ENCODE assay signal across 8 mouse cellular contexts in the genomic region with DNA sequence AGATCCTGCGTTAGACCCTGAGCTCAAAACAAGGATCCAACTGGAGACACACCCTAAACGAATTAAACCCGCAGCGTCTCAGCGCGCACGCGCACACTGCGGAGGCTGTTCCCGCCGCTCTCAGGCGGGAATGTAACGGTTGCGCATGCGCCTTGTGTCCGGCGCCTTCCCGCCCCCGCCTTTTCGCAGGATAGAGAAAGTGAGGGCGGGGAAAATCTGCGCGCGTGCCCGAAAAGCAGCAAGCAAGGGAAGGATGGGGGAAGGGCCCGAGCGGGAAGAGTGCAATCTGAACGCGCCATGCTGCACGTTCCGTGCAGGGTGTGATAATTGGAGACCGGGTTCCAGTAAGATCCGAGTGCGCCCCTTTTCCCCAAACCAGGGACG. TPM values are rescaled to one million over a fixed set of nuclear protein-coding genes. Genes with fewer than 3 reads are reported as not detected.
DNase-seq lines count a peak whose midpoint lies in the region; ATAC-seq and TF ChIP-seq lines count a peak whose summit lies in the region.

No protein-coding gene starts in this region.

- peak overlapping the region; percentile 99 for H3K27ac ChIP-seq in embryonic facial prominence, embryonic 12.5 days
- peak overlapping the region; percentile 94 for H3K27ac ChIP-seq in kidney, adult 2 months (ENCODE audit: insufficient read depth, low read depth, low read length)
- H3K27ac ChIP-seq in limb, embryonic 11.5 days (replicated peaks; ENCODE audit: low read depth, low read length), result peak overlapping the region; percentile 92
- H3K27ac ChIP-seq in midbrain, embryonic 13.5 days, result peak overlapping the region; percentile 99
- H3K27ac ChIP-seq in small intestine, adult 2 months (ENCODE audit: insufficient read depth, low read depth, low read length), result peak overlapping the region; percentile 83

- peak overlapping the region; percentile 94 for H3K4me2 ChIP-seq in embryonic facial prominence, embryonic 12.5 days (replicated peaks)
- peak overlapping the region; percentile 89 for H3K4me2 ChIP-seq in limb, embryonic 11.5 days (ENCODE audit: low read depth, severe bottlenecking)
- H3K4me2 ChIP-seq in midbrain, embryonic 13.5 days (replicated peaks), result peak overlapping the region; percentile 99

- peak overlapping the region; percentile 92 for H3K9ac ChIP-seq in embryonic facial prominence, embryonic 12.5 days
- H3K9ac ChIP-seq in limb, embryonic 11.5 days (ENCODE audit: low read length), result peak overlapping the region; percentile 96
- H3K9ac ChIP-seq in midbrain, embryonic 13.5 days (replicated peaks), result peak overlapping the region; percentile 92

- H3K36me3 ChIP-seq in embryonic facial prominence, embryonic 12.5 days, result peaks cover 9% of the 10 kb centered on the region
- H3K36me3 ChIP-seq in kidney, adult 2 months (ENCODE audit: control insufficient read depth, insufficient read depth, low read length), result no peaks in the 10 kb centered on the region; the same call in 1 of the 2 replicates
- H3K36me3 ChIP-seq in limb, embryonic 11.5 days (ENCODE audit: control insufficient read depth, insufficient read depth, low read length), result peaks cover 4% of the 10 kb centered on the region; the same call in 1 of the 2 replicates
- peaks cover 8% of the 10 kb centered on the region for H3K36me3 ChIP-seq in midbrain, embryonic 13.5 days
- peaks cover 5% of the 10 kb centered on the region; the same call in 1 of the 2 replicates for H3K36me3 ChIP-seq in small intestine, adult 2 months (ENCODE audit: control insufficient read depth, insufficient read depth, low read length)

- no peak for TF ChIP-seq CTCF in kidney, adult 2 months (conservative IDR thresholded peaks at IDR 0.05; ENCODE audit: insufficient read depth, insufficient read length, low read depth, low read length)
- no peak for TF ChIP-seq CTCF in small intestine, adult 2 months (IDR thresholded peaks at IDR 0.05; ENCODE audit: extremely low read depth, insufficient read length, insufficient replicate concordance, low read depth, low read length)

- TF ChIP-seq POLR2A in kidney, adult 2 months (IDR thresholded peaks at IDR 0.05; ENCODE audit: low read depth, low read length), result no peak
- no peak for TF ChIP-seq POLR2A in small intestine, adult 2 months (IDR thresholded peaks at IDR 0.05; ENCODE audit: low read depth, low read length)

- DNase-seq in 3T3-L1 (ENCODE audit: low read depth, low spot score), result peak; percentile 98
- peak; percentile 96 to 98 for DNase-seq in adrenal gland, postnatal 36 days
- DNase-seq in heart, adult 18-20 months, result peak; percentile 96 to 97
- DNase-seq in kidney, adult 2 months, result peak; percentile 98
- DNase-seq in limb, embryonic 11.5 days (ENCODE audit: low spot score), result peak; percentile 99

- peaks cover 9% of the 10 kb centered on the region for H3K4me1 ChIP-seq in embryonic facial prominence, embryonic 12.5 days
- H3K4me1 ChIP-seq in kidney, adult 2 months (ENCODE audit: control insufficient read depth, insufficient read depth, low read length), result peaks cover 7% of the 10 kb centered on the region; the same call in 1 of the 2 replicates
- H3K4me1 ChIP-seq in limb, embryonic 11.5 days (ENCODE audit: control insufficient read depth, insufficient read depth, low read length), result peaks cover 10% of the 10 kb centered on the region
- peaks cover 32% of the 10 kb centered on the region for H3K4me1 ChIP-seq in midbrain, embryonic 13.5 days (replicated peaks)
- peaks cover 2% of the 10 kb centered on the region; the same call in 1 of the 2 replicates for H3K4me1 ChIP-seq in small intestine, adult 2 months (ENCODE audit: control insufficient read depth, insufficient read depth, insufficient read length, low read length)

- WGBS in embryonic facial prominence, embryonic 12.5 days, result under 1% methylated on average over 35 of the region's 35 CpGs
- under 1% methylated on average over 35 of the region's 35 CpGs for WGBS in kidney, adult 2 months
- WGBS in limb, embryonic 11.5 days, result under 1% methylated on average over 35 of the region's 35 CpGs
- under 1% methylated on average over 35 of the region's 35 CpGs for WGBS in midbrain, embryonic 13.5 days
- WGBS in small intestine, adult 2 months, result under 1% methylated on average over 34 of the region's 35 CpGs

- no peaks in the 10 kb centered on the region for H3K9me3 ChIP-seq in embryonic facial prominence, embryonic 12.5 days
- no peaks in the 10 kb centered on the region for H3K9me3 ChIP-seq in limb, embryonic 11.5 days (ENCODE audit: control insufficient read depth, low read length)
- H3K9me3 ChIP-seq in midbrain, embryonic 13.5 days, result no peaks in the 10 kb centered on the region

- peak overlapping the region; percentile 79 for H3K4me3 ChIP-seq in embryonic facial prominence, embryonic 12.5 days
- peak overlapping the region; percentile 86 for H3K4me3 ChIP-seq in kidney, adult 2 months (ENCODE audit: insufficient read depth, low read depth, low read length)
- H3K4me3 ChIP-seq in limb, embryonic 11.5 days (ENCODE audit: low read depth, low read length), result peak overlapping the region; percentile 82
- peak overlapping the region; percentile 78 for H3K4me3 ChIP-seq in midbrain, embryonic 13.5 days (replicated peaks)
- peak overlapping the region; percentile 72 for H3K4me3 ChIP-seq in small intestine, adult 2 months (ENCODE audit: low read depth, low read length)

- no peaks in the 10 kb centered on the region for H3K27me3 ChIP-seq in embryonic facial prominence, embryonic 12.5 days
- no peaks in the 10 kb centered on the region for H3K27me3 ChIP-seq in kidney, adult 2 months (replicated peaks; ENCODE audit: control insufficient read depth, insufficient read depth, low read length)
- H3K27me3 ChIP-seq in limb, embryonic 11.5 days (ENCODE audit: control insufficient read depth, insufficient read depth, low read length), result no peaks in the 10 kb centered on the region
- H3K27me3 ChIP-seq in midbrain, embryonic 13.5 days, result no peaks in the 10 kb centered on the region
- no peaks in the 10 kb centered on the region for H3K27me3 ChIP-seq in small intestine, adult 2 months (ENCODE audit: control insufficient read depth, insufficient read depth, low read length)

- ATAC-seq in embryonic facial prominence, embryonic 12.5 days (ENCODE audit: insufficient number of reproducible peaks, insufficient read depth, low FRiP score, low TSS enrichment), result peak; percentile 78
- peak; percentile 82 for ATAC-seq in limb, embryonic 11.5 days (ENCODE audit: insufficient number of reproducible peaks, low FRiP score, low TSS enrichment, low read depth)
- peak; percentile 85 for ATAC-seq in midbrain, embryonic 13.5 days

RNA-seq across cellular contexts. Expression of a gene that starts 0.5 kb away (rescaled TPM):
- total RNA-seq in adrenal gland, postnatal 36 days (2021), result 100 to 1,000 TPM; 252 to 276 TPM
- 1,598 and 1,609 TPM in 2 replicates for polyA plus RNA-seq in embryonic facial prominence, embryonic 12.5 days (2016; fragmentation: Nextera tagmentation; extraction: Ambion mirVana)
- total RNA-seq in heart, adult 18-20 months (2021), result 100 to 1,000 TPM; 138 to 153 TPM
- polyA plus RNA-seq in kidney, adult 2 months (2012; rRNA removed), result 488 and 540 TPM in 2 replicates
- 2,238 and 2,358 TPM in 2 replicates for polyA plus RNA-seq in limb, embryonic 11.5 days (2014; fragmentation: Nextera tagmentation; extraction: Ambion mirVana)
- 1,161 and 1,231 TPM in 2 replicates for polyA plus RNA-seq in midbrain, embryonic 13.5 days (2015; fragmentation: Nextera tagmentation; extraction: Ambion mirVana)
- 455 and 523 TPM in 2 replicates for polyA plus RNA-seq in small intestine, adult 2 months (2012; rRNA removed)

RNA-seq across cellular contexts. Expression of a gene that starts 15.8 kb away (rescaled TPM):
- 10 to 100 TPM; 14.0 to 15.5 TPM for total RNA-seq in adrenal gland, postnatal 36 days (2021)
- 21.5 and 26.4 TPM in 2 replicates for polyA plus RNA-seq in embryonic facial prominence, embryonic 12.5 days (2016; fragmentation: Nextera tagmentation; extraction: Ambion mirVana)
- 1 to 10 TPM; 7.4 to 9.8 TPM for total RNA-seq in heart, adult 18-20 months (2021)
- polyA plus RNA-seq in kidney, adult 2 months (2012; rRNA removed), result 36.1 and 50.2 TPM in 2 replicates
- polyA plus RNA-seq in limb, embryonic 11.5 days (2014; fragmentation: Nextera tagmentation; extraction: Ambion mirVana), result 5.5 and 6.2 TPM in 2 replicates
- polyA plus RNA-seq in midbrain, embryonic 13.5 days (2015; fragmentation: Nextera tagmentation; extraction: Ambion mirVana), result 40.7 and 50.1 TPM in 2 replicates
- polyA plus RNA-seq in small intestine, adult 2 months (2012; rRNA removed), result 183 and 395 TPM in 2 replicates

RNA-seq across cellular contexts. Expression of a gene that starts 19.5 kb away (rescaled TPM):
- total RNA-seq in adrenal gland, postnatal 36 days (2021), result not detected
- polyA plus RNA-seq in embryonic facial prominence, embryonic 12.5 days (2016; fragmentation: Nextera tagmentation; extraction: Ambion mirVana), result not detected in 2 replicates
- not detected for total RNA-seq in heart, adult 18-20 months (2021)
- polyA plus RNA-seq in kidney, adult 2 months (2012; rRNA removed), result 12.0 TPM in 1 of 2 replicates, not detected in the other
- polyA plus RNA-seq in limb, embryonic 11.5 days (2014; fragmentation: Nextera tagmentation; extraction: Ambion mirVana), result not detected in 2 replicates
- polyA plus RNA-seq in midbrain, embryonic 13.5 days (2015; fragmentation: Nextera tagmentation; extraction: Ambion mirVana), result not detected in 2 replicates
- 1.2 and 23.9 TPM in 2 replicates for polyA plus RNA-seq in small intestine, adult 2 months (2012; rRNA removed)

RNA-seq across cellular contexts. Expression of a gene that starts 19.7 kb away (rescaled TPM):
- 100 to 1,000 TPM in 1 of 2 experiments, 10 to 100 TPM in 1; 87.9 to 123 TPM for total RNA-seq in adrenal gland, postnatal 36 days (2021)
- 2,353 and 2,615 TPM in 2 replicates for polyA plus RNA-seq in embryonic facial prominence, embryonic 12.5 days (2016; fragmentation: Nextera tagmentation; extraction: Ambion mirVana)
- 10 to 100 TPM; 63.6 to 78.8 TPM for total RNA-seq in heart, adult 18-20 months (2021)
- polyA plus RNA-seq in kidney, adult 2 months (2012; rRNA removed), result 121 and 131 TPM in 2 replicates
- 1,453 and 1,516 TPM in 2 replicates for polyA plus RNA-seq in limb, embryonic 11.5 days (2014; fragmentation: Nextera tagmentation; extraction: Ambion mirVana)
- 15,883 and 15,999 TPM in 2 replicates for polyA plus RNA-seq in midbrain, embryonic 13.5 days (2015; fragmentation: Nextera tagmentation; extraction: Ambion mirVana)
- polyA plus RNA-seq in small intestine, adult 2 months (2012; rRNA removed), result 99.6 and 116 TPM in 2 replicates

RNA-seq across cellular contexts. Expression of a gene that starts 35.5 kb away (rescaled TPM):
- total RNA-seq in adrenal gland, postnatal 36 days (2021), result 1 to 10 TPM; 2.2 to 3.0 TPM
- 0.67 and 1.2 TPM in 2 replicates for polyA plus RNA-seq in embryonic facial prominence, embryonic 12.5 days (2016; fragmentation: Nextera tagmentation; extraction: Ambion mirVana)
- 1 to 10 TPM in 1 of 2 experiments, under 1 TPM in 1; 0.87 to 1.8 TPM for total RNA-seq in heart, adult 18-20 months (2021)
- polyA plus RNA-seq in kidney, adult 2 months (2012; rRNA removed), result 1.2 and 1.5 TPM in 2 replicates
- polyA plus RNA-seq in limb, embryonic 11.5 days (2014; fragmentation: Nextera tagmentation; extraction: Ambion mirVana), result 0.15 and 0.23 TPM in 2 replicates
- 0.48 and 0.82 TPM in 2 replicates for polyA plus RNA-seq in midbrain, embryonic 13.5 days (2015; fragmentation: Nextera tagmentation; extraction: Ambion mirVana)
- polyA plus RNA-seq in small intestine, adult 2 months (2012; rRNA removed), result 0.33 and 0.55 TPM in 2 replicates

Comparison
In these comparisons a context has a peak if more than half of its experiments do, and no peak if none do; other contexts are left out.
1. Peak in every context shown above with its lines: DNase-seq, ATAC-seq, H3K4me3 ChIP-seq and H3K27ac ChIP-seq.